Mouse (Mus musculus): ENCODE measurements at regions not wholly inside any gene's neighbourhood (a gene's known extent, or its start where the extent isn't known, plus 50 kb on each side); places are given as distances from the start of the nearest gene placed in this dataset.

GRCm38 (mm10) chr16:87817590-87817989, 118.8 kb downstream of the Bach1 start:
- no peak for TF ChIP-seq CHD1 (IDR thresholded peaks at IDR 0.05; ENCODE audit: low read depth, low read length)
- TF ChIP-seq CTCF (IDR thresholded peaks at IDR 0.05 in 2 of 3, conservative IDR thresholded peaks at IDR 0.05 in 1 of 3; ENCODE audit: control insufficient read depth in 1 of 3, insufficient read depth in 1 of 3, low read depth in 2 of 3, low read length in 3 of 3, poor library complexity in 1 of 3, severe bottlenecking in 1 of 3), result no peak
- no peak for TF ChIP-seq TCF12 (IDR thresholded peaks at IDR 0.05; ENCODE audit: low read depth, low read length)
- TF ChIP-seq USF2 (IDR thresholded peaks at IDR 0.05; ENCODE audit: borderline replicate concordance in 1 of 2, insufficient read depth in 1 of 2, low read depth in 1 of 2, low read length in 2 of 2), result no peak
- no peak for TF ChIP-seq RCOR1 (IDR thresholded peaks at IDR 0.05; ENCODE audit: low read depth, low read length)
- no peak for TF ChIP-seq MYC (IDR thresholded peaks at IDR 0.05; ENCODE audit: low read depth, low read length)
- no peak for TF ChIP-seq GATA1 (IDR thresholded peaks at IDR 0.05; ENCODE audit: low read depth, low read length)
